Mouse (Mus musculus) cortical plate, adult 2 months (tissue): ENCODE results near the gene Nampt.

Experiments used
- CTCF ChIP-seq: fragments of 200-500 bp; IDR thresholded peaks from 2 replicates; pipeline ENCODE4 v1.5.1; 2011; ENCODE audit warnings: mild to moderate bottlenecking, control low read depth, low read length; ENCODE audit not compliant: insufficient read depth; ENCODE audit errors: extremely low read depth
- POLR2A ChIP-seq: fragments of 200-500 bp; IDR thresholded peaks from 2 replicates; pipeline ENCODE4 v1.6.1; 2011; ENCODE audit warnings: mild to moderate bottlenecking, low read length, control low read depth; ENCODE audit not compliant: insufficient read depth; ENCODE audit errors: extremely low read depth

DNA sequence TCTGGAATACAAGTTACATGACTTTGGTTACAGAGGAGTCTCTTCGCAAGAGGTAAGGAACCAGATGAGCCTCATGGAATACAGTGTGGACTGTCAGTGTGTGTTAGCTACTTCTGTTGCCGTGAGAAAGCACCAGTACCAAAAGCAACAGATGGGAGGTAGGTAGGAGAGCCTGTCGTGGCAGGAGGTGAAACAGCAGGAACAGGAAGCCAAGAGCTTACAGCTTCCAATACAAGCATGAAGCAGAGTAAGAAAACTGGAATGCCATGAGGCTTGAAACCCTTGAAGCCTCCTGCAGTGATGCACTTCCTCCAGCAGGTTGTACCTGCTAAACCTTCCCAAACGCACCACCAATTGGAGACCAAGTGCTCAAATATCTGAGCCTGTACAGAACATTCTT is 19.1 kb downstream of the Nampt start:
- no peak for TF ChIP-seq CTCF
- TF ChIP-seq POLR2A, result no peak
